Mouse (Mus musculus) lung, embryonic 14.5 days (tissue): ENCODE data around the gene Gas2l2. TPM values are rescaled to one million over a fixed set of nuclear protein-coding genes. Genes with fewer than 3 reads are reported as not detected.
A peak's percentile ranks its signal among the peaks of the same experiment; 100 is the strongest.

ENCODE experiments used
- ATAC-seq: fragments of 200-750 bp; cut with Nextera tagmentation; 2 replicates; pipeline ENCODE4 v1.8.0; 2017; ENCODE audit warnings: mild to moderate bottlenecking, moderate TSS enrichment, moderate library complexity; ENCODE audit not compliant: insufficient read depth
- DNase-seq: peaks from one replicate; pipeline ENCODE4 v3.0.0-alpha.2; 2015
- H3K27ac ChIP-seq: fragments of 300-500 bp; sonication (generic); 2 replicates; pipeline ENCODE4 v1.5.1; 2014; ENCODE audit warnings: low read depth, mild to moderate bottlenecking, moderate library complexity
- H3K27me3 ChIP-seq: fragments of 300-500 bp; sonication (generic); 2 replicates; pipeline ENCODE4 v1.6.1; 2014; ENCODE audit warnings: low read length, control low read depth; ENCODE audit not compliant: insufficient read depth
- H3K36me3 ChIP-seq: fragments of 300-500 bp; sonication (generic); 2 replicates; pipeline ENCODE4 v1.6.1; 2014; ENCODE audit warnings: control low read depth; ENCODE audit not compliant: insufficient read depth
- H3K4me1 ChIP-seq: fragments of 300-500 bp; sonication (generic); 2 replicates; pipeline ENCODE4 v1.6.1; 2014; ENCODE audit warnings: antibody characterized with exemption, control low read depth; ENCODE audit not compliant: insufficient read depth
- H3K4me2 ChIP-seq: fragments of 300-500 bp; sonication (generic); 2 replicates; pipeline ENCODE4 v1.6.1; 2014; ENCODE audit warnings: mild to moderate bottlenecking
- H3K4me3 ChIP-seq: fragments of 300-500 bp; sonication (generic); 2 replicates; pipeline ENCODE4 v1.5.1; 2014; ENCODE audit warnings: low read depth, low read length
- H3K9ac ChIP-seq: fragments of 300-500 bp; sonication (generic); 2 replicates; pipeline ENCODE4 v1.6.1; 2014
- H3K9me3 ChIP-seq: fragments of 300-500 bp; sonication (generic); 2 replicates; pipeline ENCODE4 v1.6.1; 2016; ENCODE audit warnings: low read depth, low read length, control low read depth
- CTCF ChIP-seq: IDR thresholded peaks from 2 replicates; pipeline ENCODE4 v1.5.1; 2016; ENCODE audit warnings: antibody characterized with exemption, low read depth
- WGBS: fragments of 180-500 bp; shearing (Covaris S2); extraction: QIAGEN DNeasy Blood & Tissue Kit; methylation state at CpG from one replicate; pipeline ENCODE4 v1.1.7; 2014; 5-methylcytosine and 5-hydroxymethylcytosine counted together
- polyA plus RNA-seq: library from polyadenylated mRNA; unstranded; fragments of >200 nt; fragmentation: Nextera tagmentation; extraction: Ambion mirVana; gene quantifications from 2 replicates; pipeline ENCODE4 v1.2.1, GENCODE M21; 2014

Gas2l2 gene
- polyA plus RNA-seq, 1 experiment from 2014 or later = not detected

- no peak for TF ChIP-seq CTCF
- no peak overlapping the region for H3K9ac ChIP-seq
- H3K4me1 ChIP-seq = 0 out of 2 replicates have a peak, but pooled peaks cover 3% of the 10 kb centered on the region
- no peaks in the 10 kb centered on the region for H3K36me3 ChIP-seq
- no peak overlapping the region for H3K4me3 ChIP-seq
- no peak overlapping the region for H3K4me2 ChIP-seq
- H3K27me3 ChIP-seq = peaks cover 33% of the 10 kb centered on the region
- 23% methylated on average over 2 of the region's 2 CpGs for WGBS
- H3K27ac ChIP-seq = peak overlapping the region; percentile 44; the same call in 1 of the 2 replicates
- DNase-seq = peak; percentile 34
- ATAC-seq = no peak
- H3K9me3 ChIP-seq = no peaks in the 10 kb centered on the region
These were observed 36.7 kb upstream of the Gas2l2 start for GRCm38 (mm10) chr11:83465976-83466375.

- no peaks in the 10 kb centered on the region for H3K9me3 ChIP-seq
- peak within 1 kb of the TSS; percentile 91 for H3K4me2 ChIP-seq
- no peak within 1 kb of the TSS for H3K27ac ChIP-seq
- peak within 1 kb of the TSS; percentile 55 for H3K9ac ChIP-seq
- DNase-seq (peak; percentile 56), ATAC-seq (peak; percentile 70)
- peaks cover 33% of the 10 kb centered on the region for H3K27me3 ChIP-seq
- 0 out of 2 replicates have a peak, but pooled peaks cover 3% of the 10 kb centered on the region for H3K4me1 ChIP-seq
- 0% methylated on average over 31 of the region's 42 CpGs for WGBS
- H3K36me3 ChIP-seq = no peaks in the 10 kb centered on the region
- no peak for TF ChIP-seq CTCF
- H3K4me3 ChIP-seq = peak within 1 kb of the TSS; percentile 63
These were observed 33.5 kb upstream of the Gas2l2 start, which contains the start of gene Mmp28 for GRCm38 (mm10) chr11:83462711-83463244. TSS of gene Mmp28 (minus strand) at chr11:83463071.

- Histone ChIP-seq H3K27ac (no peak overlapping the region), H3K4me2 (peak overlapping the region; percentile 26; the same call in 1 of the 2 replicates), H3K4me1 (no peaks in the 10 kb centered on the region), H3K27me3 (peaks cover 33% of the 10 kb centered on the region), H3K9me3 (no peaks in the 10 kb centered on the region), H3K36me3 (no peaks in the 10 kb centered on the region), H3K9ac (no peak overlapping the region), H3K4me3 (no peak overlapping the region)
- WGBS = 75% methylated on average over 10 of the region's 10 CpGs
- DNase-seq (no peak), ATAC-seq (no peak)
- TF ChIP-seq CTCF = no peak
These were observed 32.3 kb upstream of the Gas2l2 start for GRCm38 (mm10) chr11:83461462-83462027.

- no peaks in the 10 kb centered on the region for H3K36me3 ChIP-seq
- no peak overlapping the region for H3K4me2 ChIP-seq
- no peak overlapping the region for H3K27ac ChIP-seq
- peaks cover 15% of the 10 kb centered on the region for H3K27me3 ChIP-seq
- no peak overlapping the region for H3K9ac ChIP-seq
- DNase-seq (no peak), ATAC-seq (no peak)
- no peak for TF ChIP-seq CTCF
- H3K9me3 ChIP-seq = no peaks in the 10 kb centered on the region
- no peak overlapping the region for H3K4me3 ChIP-seq
- 63% methylated on average over 9 of the region's 9 CpGs for WGBS
- peaks cover 4% of the 10 kb centered on the region for H3K4me1 ChIP-seq
These were observed 28.8 kb upstream of the Gas2l2 start for GRCm38 (mm10) chr11:83457912-83458601.

GRCm38 (mm10) chr11:83457257-83457656 lies 28.0 kb upstream of the Gas2l2 start:
- H3K36me3 ChIP-seq = no peaks in the 10 kb centered on the region
- H3K4me3 ChIP-seq = no peak overlapping the region
- no peak for DNase-seq
- no peak for TF ChIP-seq CTCF
- H3K9me3 ChIP-seq = no peaks in the 10 kb centered on the region
- H3K27ac ChIP-seq = no peak overlapping the region
- 53% methylated on average over 7 of the region's 7 CpGs for WGBS
- H3K9ac ChIP-seq = no peak overlapping the region
- H3K4me2 ChIP-seq = no peak overlapping the region
- ATAC-seq = no peak
- H3K27me3 ChIP-seq = peaks cover 8% of the 10 kb centered on the region
- H3K4me1 ChIP-seq = peaks cover 4% of the 10 kb centered on the region

GRCm38 (mm10) chr11:83455608-83456007 lies 26.4 kb upstream of the Gas2l2 start:
- ATAC-seq (no peak), DNase-seq (no peak)
- H3K4me3 ChIP-seq = no peak overlapping the region
- WGBS = 70% methylated on average over 3 of the region's 3 CpGs
- no peaks in the 10 kb centered on the region for H3K36me3 ChIP-seq
- no peak overlapping the region for H3K27ac ChIP-seq
- no peaks in the 10 kb centered on the region for H3K27me3 ChIP-seq
- H3K9me3 ChIP-seq = no peaks in the 10 kb centered on the region
- no peak overlapping the region for H3K4me2 ChIP-seq
- H3K9ac ChIP-seq = no peak overlapping the region
- no peak for TF ChIP-seq CTCF
- peaks cover 4% of the 10 kb centered on the region for H3K4me1 ChIP-seq

GRCm38 (mm10) chr11:83454548-83454947 lies 25.3 kb upstream of the Gas2l2 start:
- DNase-seq = peak; percentile 49
- WGBS = 4% methylated on average over 4 of the region's 4 CpGs
- TF ChIP-seq CTCF = no peak
- Histone ChIP-seq H3K4me3 (no peak overlapping the region), H3K27ac (no peak overlapping the region), H3K4me1 (peaks cover 4% of the 10 kb centered on the region), H3K27me3 (no peaks in the 10 kb centered on the region), H3K4me2 (no peak overlapping the region), H3K9ac (no peak overlapping the region), H3K9me3 (no peaks in the 10 kb centered on the region), H3K36me3 (no peaks in the 10 kb centered on the region)
- ATAC-seq = 0 out of 2 replicates have a peak, but pooled peaks have one; percentile 52
